Mouse (Mus musculus): ENCODE data around the gene Fermt2.

DNA sequence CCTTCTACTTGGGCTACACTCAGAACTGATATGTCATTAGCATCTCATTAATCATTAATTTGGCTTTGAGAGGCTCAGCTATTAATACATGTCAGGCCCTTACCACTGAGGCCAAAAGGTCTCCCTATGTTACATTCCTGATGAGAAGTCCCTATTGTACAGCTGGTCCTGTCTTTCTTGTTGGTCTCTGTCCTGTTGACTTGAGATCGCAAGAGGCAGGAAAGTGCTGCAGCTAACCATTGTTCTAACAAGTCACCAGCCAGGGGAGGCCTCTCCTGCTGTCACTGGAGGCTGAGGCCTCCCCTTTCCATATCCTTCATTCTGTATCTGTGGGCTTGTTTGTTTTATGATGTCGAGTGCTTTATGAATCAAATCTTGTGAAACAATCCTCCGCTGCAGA, 83.1 kb downstream of the Fermt2 start:
- TF ChIP-seq POLR2A (IDR thresholded peaks at IDR 0.05; ENCODE audit: control insufficient read depth, extremely low read depth, insufficient read depth, low read length, poor library complexity) (no peak), CTCF (IDR thresholded peaks at IDR 0.05; ENCODE audit: borderline replicate concordance, control insufficient read depth, extremely low read depth, insufficient read depth, low read length, poor library complexity) (no peak)

All from thymus, adult 2 months (tissue).